Mouse (Mus musculus) adrenal gland, postnatal 0 days (tissue): ENCODE measurements around the gene F11. TPM values are rescaled to one million over a fixed set of nuclear protein-coding genes. Genes with fewer than 3 reads are reported as not detected.

ENCODE experiments used
- polyA plus RNA-seq: library from polyadenylated mRNA; unstranded; fragments of >200 nt; fragmentation: Nextera tagmentation; extraction: Ambion mirVana; gene quantifications from 2 replicates; pipeline ENCODE4 v1.2.1, GENCODE M21; 2015

The F11 gene
- polyA plus RNA-seq: 1.0 and 2.1 TPM in 2 replicates

GRCm38 (mm10) chr8:45261920-45262319 lies at the start of gene F11:
F11 (minus strand) TSS chr8:45262031.

GRCm38 (mm10) chr8:45308366-45308765 lies 46.5 kb upstream of the F11 start, which contains the start of gene Gm45753:
Gm45753 (minus strand) TSS chr8:45308466.

GRCm38 (mm10) chr8:45294687-45295086 lies 32.9 kb upstream of the F11 start, which contains the start of gene Klkb1:
Klkb1 (minus strand) TSS chr8:45294859.

Other genes with a start within 250 kb of the F11 start
- gene Mtnr1a, start 192.9 kb downstream of the F11 start, polyA plus RNA-seq: 0.28 TPM in 1 of 2 replicates, not detected in the other
- 0.35 and 1.4 TPM in 2 replicates for gene Klkb1, start 32.8 kb upstream of the F11 start, polyA plus RNA-seq
- 1.0 TPM in 2 replicates for gene Gm45753, start 46.4 kb upstream of the F11 start, polyA plus RNA-seq
- gene Cyp4v3, start 71.2 kb upstream of the F11 start, polyA plus RNA-seq: 5.1 and 10.2 TPM in 2 replicates
- 7.2 and 8.4 TPM in 2 replicates for gene Fam149a, start 120.3 kb upstream of the F11 start, polyA plus RNA-seq
- 3.3 and 4.4 TPM in 2 replicates for gene Tlr3, start 149.0 kb upstream of the F11 start, polyA plus RNA-seq
- 18.9 and 36.0 TPM in 2 replicates for gene Sorbs2, start 245.8 kb upstream of the F11 start, polyA plus RNA-seq